18 mouse cellular contexts compared by ENCODE assay signal in genomic region chr7:110096332-110096731, GRCm38 (mm10). TPM values are rescaled to one million over a fixed set of nuclear protein-coding genes. Genes with fewer than 3 reads are reported as not detected.
DNase-seq lines count a peak whose midpoint lies in the region; ATAC-seq and TF ChIP-seq lines count a peak whose summit lies in the region.
"Had no signal": no experiment of that assay in that cellular context is flagged by ENCODE, and none has a peak within 500 bp of the region (broad histone marks: within the 10 kb centered on the region; RNA-seq: fewer than 3 reads in every experiment).

No protein-coding gene starts in this region.

- TF ChIP-seq CTCF in kidney, postnatal 0 days (IDR thresholded peaks at IDR 0.05; ENCODE audit: low read depth): peak; percentile 36; the same call in 1 of the 2 replicates
- peak; percentile 17; the same call in 1 of the 2 replicates for TF ChIP-seq CTCF in intestine, postnatal 0 days (IDR thresholded peaks at IDR 0.05; ENCODE audit: low read depth)

- H3K36me3 ChIP-seq in kidney, postnatal 0 days (ENCODE audit: insufficient read depth, low read length): peaks cover 36% of the 10 kb centered on the region; the same call in 1 of the 2 replicates
- H3K36me3 ChIP-seq in intestine, postnatal 0 days (ENCODE audit: control insufficient read depth, insufficient read depth): peaks cover 31% of the 10 kb centered on the region
- H3K36me3 ChIP-seq in forebrain, embryonic 15.5 days: peaks cover 46% of the 10 kb centered on the region

- DNase-seq in kidney, postnatal 0 days (ENCODE audit: low spot score): no peak
- DNase-seq in kidney, postnatal 14 days: no peak
- DNase-seq in NIH3T3 (ENCODE audit: low read depth): peak; percentile 11
- DNase-seq in frontal cortex, postnatal 10 days (ENCODE audit: low spot score in 2 of 2): no peak
- DNase-seq: adrenal gland, adult 2 months; cerebellum, adult 11 months; cerebellum, postnatal 25 days; forebrain, postnatal 0 days; gastrocnemius, adult 2 months; kidney, postnatal 10 days; thymus, adult 18-20 months had no signal

- no peak overlapping the region for H3K27ac ChIP-seq in kidney, postnatal 0 days
- H3K27ac ChIP-seq in intestine, postnatal 0 days (ENCODE audit: low read depth, low read length): no peak overlapping the region; the same call in 1 of the 2 replicates
- no peak overlapping the region for H3K27ac ChIP-seq in forebrain, embryonic 15.5 days (replicated peaks)
- H3K27ac ChIP-seq: gastrocnemius, adult 2 months; hindbrain, postnatal 0 days had no signal

- no peak overlapping the region for H3K4me3 ChIP-seq in kidney, postnatal 0 days (replicated peaks; ENCODE audit: low read depth, low read length)
- H3K4me3 ChIP-seq in intestine, postnatal 0 days (ENCODE audit: low read depth, low read length): no peak overlapping the region
- H3K4me3 ChIP-seq in forebrain, embryonic 15.5 days: no peak overlapping the region
- H3K4me3 ChIP-seq: erythroblast, embryonic 14.5 days; gastrocnemius, adult 2 months; megakaryocyte, embryonic 14.5 days had no signal

- no peak overlapping the region for H3K4me2 ChIP-seq in kidney, postnatal 0 days (ENCODE audit: low read length)
- H3K4me2 ChIP-seq in intestine, postnatal 0 days (replicated peaks; ENCODE audit: low read depth): no peak overlapping the region
- no peak overlapping the region for H3K4me2 ChIP-seq in forebrain, embryonic 15.5 days (replicated peaks)

- H3K9ac ChIP-seq in kidney, postnatal 0 days (ENCODE audit: low read depth, low read length): no peak overlapping the region
- H3K9ac ChIP-seq in intestine, postnatal 0 days (ENCODE audit: low read depth, low read length): no peak overlapping the region
- H3K9ac ChIP-seq in forebrain, embryonic 15.5 days (replicated peaks): no peak overlapping the region
- H3K9ac ChIP-seq: forebrain, postnatal 0 days had no signal

- no peaks in the 10 kb centered on the region for H3K27me3 ChIP-seq in kidney, postnatal 0 days (ENCODE audit: insufficient read depth, low read length)
- no peaks in the 10 kb centered on the region for H3K27me3 ChIP-seq in intestine, postnatal 0 days (replicated peaks; ENCODE audit: control insufficient read depth, insufficient read depth, low read length)
- no peaks in the 10 kb centered on the region for H3K27me3 ChIP-seq in forebrain, embryonic 15.5 days

- ATAC-seq in kidney, postnatal 0 days (replicated peaks; ENCODE audit: low FRiP score, low read depth): no peak
- no peak for ATAC-seq in intestine, postnatal 0 days
- peak; percentile 88 for ATAC-seq in megakaryocyte-erythroid progenitor cell, adult 5-6 weeks (replicated peaks; ENCODE audit: low FRiP score, low TSS enrichment, poor library complexity, severe bottlenecking)
- no peak for ATAC-seq in forebrain, embryonic 15.5 days (replicated peaks)
- ATAC-seq: forebrain, postnatal 0 days; hindbrain, postnatal 0 days; midbrain, embryonic 16.5 days had no signal

- no peaks in the 10 kb centered on the region for H3K9me3 ChIP-seq in kidney, postnatal 0 days (replicated peaks; ENCODE audit: low read length)
- H3K9me3 ChIP-seq in intestine, postnatal 0 days (ENCODE audit: control insufficient read depth): no peaks in the 10 kb centered on the region
- no peaks in the 10 kb centered on the region for H3K9me3 ChIP-seq in forebrain, embryonic 15.5 days

- H3K4me1 ChIP-seq in kidney, postnatal 0 days (replicated peaks; ENCODE audit: insufficient read depth, low read length): no peaks in the 10 kb centered on the region
- H3K4me1 ChIP-seq in intestine, postnatal 0 days (replicated peaks; ENCODE audit: control insufficient read depth, insufficient read depth, low read length): no peaks in the 10 kb centered on the region
- no peaks in the 10 kb centered on the region for H3K4me1 ChIP-seq in forebrain, embryonic 15.5 days

- 87% methylated on average over 4 of the region's 4 CpGs for WGBS in kidney, postnatal 0 days
- 63% methylated on average over 4 of the region's 4 CpGs for WGBS in intestine, postnatal 0 days
- WGBS in forebrain, embryonic 15.5 days: 91% methylated on average over 4 of the region's 4 CpGs

RNA-seq across cellular contexts. Expression of gene Wee1, which starts 25.5 kb away (rescaled TPM):
- 15.4 and 16.9 TPM in 2 replicates for polyA plus RNA-seq in kidney, postnatal 0 days (2015; fragmentation: Nextera tagmentation; extraction: Ambion mirVana)
- polyA plus RNA-seq in intestine, postnatal 0 days (2015; fragmentation: Nextera tagmentation; extraction: Ambion mirVana): 9.9 TPM in 2 replicates
- total RNA-seq in megakaryocyte-erythroid progenitor cell, adult 5-6 weeks (2014; fragmentation: Nextera tagmentation): 42.8 and 48.8 TPM in 2 replicates
- total RNA-seq in megakaryocyte-erythroid progenitor cell, adult 5-6 weeks (2017): 27.0 and 27.8 TPM in 2 replicates
- polyA plus RNA-seq in forebrain, embryonic 15.5 days (2015; fragmentation: Nextera tagmentation; extraction: Ambion mirVana): 12.3 and 14.1 TPM in 2 replicates

RNA-seq across cellular contexts. Expression of gene Zfp143, which starts 35.3 kb away (rescaled TPM):
- 10.5 and 12.0 TPM in 2 replicates for polyA plus RNA-seq in kidney, postnatal 0 days (2015; fragmentation: Nextera tagmentation; extraction: Ambion mirVana)
- 6.6 and 7.0 TPM in 2 replicates for polyA plus RNA-seq in intestine, postnatal 0 days (2015; fragmentation: Nextera tagmentation; extraction: Ambion mirVana)
- total RNA-seq in megakaryocyte-erythroid progenitor cell, adult 5-6 weeks (2014; fragmentation: Nextera tagmentation): 18.8 and 25.7 TPM in 2 replicates
- 30.1 and 47.0 TPM in 2 replicates for total RNA-seq in megakaryocyte-erythroid progenitor cell, adult 5-6 weeks (2017)
- polyA plus RNA-seq in forebrain, embryonic 15.5 days (2015; fragmentation: Nextera tagmentation; extraction: Ambion mirVana): 23.3 and 25.0 TPM in 2 replicates
